Mouse (Mus musculus) cerebellum, adult 2 months (tissue): ENCODE results near the gene Lrrc46.

Experiments
- CTCF ChIP-seq: fragments of 200-500 bp; IDR thresholded peaks from 2 replicates; pipeline ENCODE4 v1.5.1; 2011; ENCODE audit warnings: low read depth, mild to moderate bottlenecking, control low read depth, low read length, moderate library complexity, borderline replicate concordance; ENCODE audit not compliant: insufficient read depth
- POLR2A ChIP-seq: fragments of 200-500 bp; IDR thresholded peaks from 2 replicates; pipeline ENCODE4 v1.6.1; 2011; ENCODE audit warnings: low read length, control low read depth, borderline replicate concordance; ENCODE audit not compliant: insufficient read depth

DNA sequence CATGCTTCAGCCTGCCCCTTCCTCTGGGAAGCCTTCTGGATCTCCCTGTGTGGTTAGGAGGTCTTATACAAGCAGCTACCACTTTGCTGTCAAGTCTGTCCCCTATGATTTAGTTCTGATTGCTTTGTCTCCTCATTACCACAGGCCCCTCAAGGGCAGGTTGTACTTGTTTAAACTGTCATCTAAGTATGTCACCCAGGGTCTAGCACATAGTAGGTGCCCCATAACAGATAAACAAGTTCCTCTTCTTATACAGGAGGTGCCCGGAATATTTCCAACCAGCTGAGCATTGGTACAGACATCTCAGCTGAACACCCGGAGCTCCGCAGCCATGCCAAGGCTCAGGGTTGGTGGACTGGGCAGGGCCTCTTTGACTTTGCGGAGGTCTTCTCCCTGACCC, 8.7 kb downstream of the Lrrc46 start:
- TF ChIP-seq CTCF (no peak), POLR2A (no peak)
